Mouse (Mus musculus): ENCODE measurements around the gene Prrc2c.

- TF ChIP-seq CTCF (conservative IDR thresholded peaks at IDR 0.05; ENCODE audit: low read length) (no peak), NANOG (IDR thresholded peaks at IDR 0.05; ENCODE audit: borderline replicate concordance, low read length) (no peak)
These were observed 91.9 kb downstream of the Prrc2c start for GRCm38 (mm10) chr1:162648416-162648815.
